Mouse (Mus musculus): ENCODE measurements around the gene Lrtm2.

DNA sequence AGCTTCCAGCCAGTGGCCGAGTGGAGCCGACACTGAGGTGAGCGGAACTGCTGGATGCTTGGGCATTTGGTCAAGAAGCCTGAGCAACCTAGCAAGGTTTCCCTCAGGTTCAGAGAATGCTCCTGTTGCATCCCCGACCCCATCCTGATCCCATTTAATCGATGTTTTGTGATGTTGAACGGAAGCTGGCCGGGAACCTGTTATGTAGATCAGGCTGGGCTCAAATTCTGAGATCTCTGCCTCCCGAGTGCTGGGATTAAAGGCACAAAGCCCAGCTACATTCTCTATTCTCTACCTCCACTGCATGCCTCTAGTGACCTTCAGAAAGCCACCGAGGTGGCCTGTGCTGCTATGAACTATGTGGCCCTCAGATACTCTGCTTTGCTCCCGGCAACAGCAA lies 5.8 kb downstream of the Lrtm2 start:
- TF ChIP-seq CTCF (IDR thresholded peaks at IDR 0.05; ENCODE audit: low read depth, low read length) = no peak
- TF ChIP-seq POLR2A (IDR thresholded peaks at IDR 0.05; ENCODE audit: extremely low read depth, insufficient read depth, low read length) = no peak
